Mouse (Mus musculus): ENCODE measurements around the gene Olfr323.

DNA sequence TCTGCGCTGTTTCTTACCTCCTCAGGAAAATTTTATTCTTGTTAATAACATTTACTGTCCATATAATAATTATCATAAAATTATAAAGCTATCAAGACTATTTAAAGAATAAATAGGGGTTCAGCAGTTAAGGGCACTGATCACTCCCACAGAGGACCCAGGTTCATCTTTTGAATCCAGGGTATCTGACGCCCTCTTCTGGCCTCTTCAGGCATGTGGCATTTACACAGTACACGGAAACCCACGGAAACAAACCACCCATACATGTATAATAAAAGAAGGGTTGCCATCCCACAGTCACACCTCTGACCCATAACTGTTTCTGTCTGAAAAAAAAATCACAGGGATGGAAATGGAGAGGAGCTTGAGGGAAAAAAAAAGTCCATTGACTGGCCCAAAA, 41.5 kb upstream of the Olfr323 start:
- TF ChIP-seq CTCF (IDR thresholded peaks at IDR 0.05; ENCODE audit: low read depth) (peak; percentile 23), EP300 (IDR thresholded peaks at IDR 0.05; ENCODE audit: low read depth) (no peak)

Data from liver, postnatal 0 days (tissue).